In genomic region chr3:108660941-108661340, GRCm38 (mm10) we compare ENCODE assay signal across 13 mouse cellular contexts. TPM values are rescaled to one million over a fixed set of nuclear protein-coding genes. Genes with fewer than 3 reads are reported as not detected.
DNase-seq lines count a peak whose midpoint lies in the region; TF ChIP-seq lines count a peak whose summit lies in the region.
"Had no signal": no experiment of that assay in that cellular context is flagged by ENCODE, and none has a peak within 500 bp of the region (broad histone marks: within the 10 kb centered on the region; RNA-seq: fewer than 3 reads in every experiment).

No protein-coding gene starts in this region.

- DNase-seq in kidney, adult 2 months: no peak
- DNase-seq in kidney, postnatal 25 days: no peak
- peak; percentile 21 for DNase-seq in thymus, postnatal 0 days (ENCODE audit: low spot score)
- no peak for DNase-seq in thymus, postnatal 4 days
- peak; percentile 19 for DNase-seq in NIH3T3 (ENCODE audit: low read depth)
- DNase-seq in splenic B cell, adult 2 months (ENCODE audit: low read depth, low spot score): peak; percentile 25
- DNase-seq in urinary bladder, postnatal 25 days (ENCODE audit: low spot score): no peak
- no peak for DNase-seq in urinary bladder, postnatal 14 days (ENCODE audit: low spot score)
- DNase-seq: adrenal gland, postnatal 10 days; kidney, adult 8-10 months; left cerebral cortex, postnatal 4 days had no signal

- 80% methylated on average over 1 of the region's 1 CpGs for WGBS in kidney, adult 2 months

- H3K4me3 ChIP-seq in kidney, adult 2 months (ENCODE audit: insufficient read depth, low read depth, low read length): no peak overlapping the region
- H3K4me3 ChIP-seq: erythroblast, embryonic 14.5 days; midbrain, embryonic 12.5 days had no signal

- no peak for TF ChIP-seq POLR2A in kidney, adult 2 months (IDR thresholded peaks at IDR 0.05; ENCODE audit: low read depth, low read length)

- peaks cover 6% of the 10 kb centered on the region for H3K36me3 ChIP-seq in kidney, adult 2 months (ENCODE audit: control insufficient read depth, insufficient read depth, low read length)
- H3K36me3 ChIP-seq in splenic B cell, adult 2 months (ENCODE audit: control insufficient read depth, insufficient read depth, low read length, poor library complexity, severe bottlenecking): peaks cover 10% of the 10 kb centered on the region

- no peaks in the 10 kb centered on the region for H3K27me3 ChIP-seq in kidney, adult 2 months (replicated peaks; ENCODE audit: control insufficient read depth, insufficient read depth, low read length)
- H3K27me3 ChIP-seq in splenic B cell, adult 2 months (ENCODE audit: control insufficient read depth, insufficient read depth, low read length, poor library complexity, severe bottlenecking): no peaks in the 10 kb centered on the region
- H3K27me3 ChIP-seq: midbrain, embryonic 12.5 days had no signal

- H3K4me1 ChIP-seq in kidney, adult 2 months (ENCODE audit: control insufficient read depth, insufficient read depth, low read length): no peaks in the 10 kb centered on the region
- H3K4me1 ChIP-seq: midbrain, embryonic 12.5 days had no signal

- TF ChIP-seq CTCF in kidney, adult 2 months (conservative IDR thresholded peaks at IDR 0.05; ENCODE audit: insufficient read depth, insufficient read length, low read depth, low read length): 0 out of 2 replicates have a peak, but pooled peaks have one; percentile 14

- no peak overlapping the region for H3K27ac ChIP-seq in kidney, adult 2 months (ENCODE audit: insufficient read depth, low read depth, low read length)
- H3K27ac ChIP-seq: midbrain, embryonic 12.5 days had no signal

RNA-seq across cellular contexts. Expression of gene Clcc1, which starts 7.2 kb away (rescaled TPM):
- 43.5 and 50.5 TPM in 2 replicates for polyA plus RNA-seq in kidney, adult 2 months (2012; rRNA removed)
- polyA plus RNA-seq in thymus, postnatal 0 days (2015; fragmentation: Nextera tagmentation; extraction: Ambion mirVana): 71.5 and 75.4 TPM in 2 replicates

Comparison
In these comparisons a context has a peak if more than half of its experiments do, and no peak if none do; other contexts are left out.
1. DNase-seq: peak in thymus, postnatal 0 days (single experiment), NIH3T3 (single experiment) and splenic B cell, adult 2 months (single experiment); none in kidney, adult 2 months (single experiment), kidney, postnatal 25 days (0 of 2), thymus, postnatal 4 days (single experiment), urinary bladder, postnatal 25 days (single experiment) and urinary bladder, postnatal 14 days (single experiment).